Mouse (Mus musculus) frontal cortex, postnatal 36 days (tissue): Measurements from ENCODE around the gene Zfp677.
"Not testable (repeated sequence)": the region's sequence is repeated elsewhere in the genome, so short reads cannot be mapped to it uniquely, and the experiment has no call there.

ENCODE experiments used
- DNase-seq, 2 experiments: peaks; one replicate each; pipeline ENCODE4 v3.0.0; 2022; ENCODE audit warnings: low spot score in 2 of 2

The Zfp677 gene

DNA sequence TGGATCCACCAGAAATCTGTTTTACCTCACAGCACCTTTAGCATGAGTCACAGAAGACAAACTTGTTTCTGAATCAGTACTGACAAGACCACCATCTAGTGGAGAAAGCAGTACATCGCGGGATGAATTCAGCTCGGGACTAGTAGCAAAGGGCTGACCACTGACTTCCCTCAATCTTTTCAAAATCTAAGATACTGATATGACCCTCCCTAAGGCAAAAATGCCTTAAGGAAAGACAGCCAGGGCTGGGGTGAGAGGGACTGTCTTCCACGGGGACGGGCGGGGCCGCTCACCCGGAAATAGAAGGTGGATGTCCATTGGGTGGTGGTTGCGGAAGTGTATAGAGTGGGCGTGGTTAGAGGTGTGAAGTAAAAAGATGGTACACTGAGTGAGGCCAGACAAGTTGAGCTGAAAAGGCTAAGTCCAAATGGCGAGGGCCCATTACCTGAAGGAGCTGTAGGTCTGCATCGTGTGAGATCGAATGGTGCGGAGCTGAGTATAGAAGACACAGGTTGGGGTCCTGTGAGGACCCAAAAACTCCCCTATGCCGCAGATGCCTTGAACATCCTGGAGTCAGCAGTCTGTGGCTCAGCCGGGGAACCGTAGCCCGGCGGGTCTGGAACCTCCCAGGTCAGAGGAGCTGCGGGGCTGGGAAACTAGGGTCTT is at the start of gene Zfp677:
Gene Zfp677, plus strand, starts transcription at position 358 of the 666 bp plus-strand sequence.
- DNase-seq = peak; percentile 21 to 41

DNA sequence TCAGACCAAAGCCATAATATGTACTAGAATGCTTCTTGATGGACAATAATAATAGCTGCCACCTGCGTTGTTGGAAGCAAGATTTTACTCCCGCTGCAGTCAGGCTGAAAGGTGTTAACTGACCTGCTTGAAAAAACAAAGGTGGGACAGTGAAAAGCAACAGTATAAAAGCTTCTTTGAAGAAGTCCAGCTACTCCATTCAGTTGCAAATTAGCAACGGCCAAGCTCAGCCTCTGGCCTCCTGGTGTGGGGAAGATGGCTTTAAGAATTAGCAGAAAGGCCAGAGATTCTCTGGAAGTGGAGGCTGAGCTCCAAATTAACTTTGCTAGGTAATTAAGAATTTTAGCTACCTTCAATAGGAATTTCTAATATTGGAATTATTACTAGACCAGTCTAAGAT is 15.5 kb upstream of the Zfp677 start:
- DNase-seq = not testable (repeated sequence)

DNA sequence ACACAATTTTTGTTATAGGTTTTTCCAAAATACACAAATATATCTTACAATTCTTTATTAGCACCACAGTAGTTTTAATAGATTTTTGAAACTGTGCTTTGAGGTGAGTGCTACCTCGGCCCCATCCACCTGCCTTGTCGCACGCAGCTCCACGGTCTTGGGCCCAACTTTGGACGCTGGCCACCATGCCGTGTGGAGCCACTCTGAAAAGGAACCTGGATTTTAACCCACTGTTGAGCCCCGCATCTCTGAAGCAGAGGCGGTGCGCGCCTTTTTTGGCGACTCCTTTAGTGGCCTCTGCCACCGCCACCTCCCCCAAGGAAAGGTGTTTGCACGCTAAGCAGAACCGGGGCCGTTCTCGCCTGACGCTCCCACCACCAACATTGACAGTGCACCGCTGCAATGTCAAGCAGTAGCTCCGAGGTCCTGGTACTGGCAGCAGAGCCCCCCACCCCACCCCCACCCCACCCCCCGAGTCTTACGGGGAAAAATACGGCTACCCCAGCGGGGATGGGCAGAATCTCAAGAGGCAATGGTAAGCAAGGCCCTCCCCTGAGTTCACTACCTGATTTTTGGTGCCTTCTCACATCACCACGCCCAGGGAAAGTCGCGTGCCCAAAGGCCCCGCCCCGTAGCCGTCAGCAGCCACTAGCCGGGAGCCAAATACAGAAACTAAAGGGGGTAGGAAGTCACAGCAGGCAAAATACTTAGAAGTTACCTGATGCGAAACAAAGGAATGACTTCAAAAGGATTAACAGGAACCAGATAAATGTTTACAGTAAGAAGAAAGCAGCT is 13.4 kb upstream of the Zfp677 start:
- DNase-seq = no peak

DNA sequence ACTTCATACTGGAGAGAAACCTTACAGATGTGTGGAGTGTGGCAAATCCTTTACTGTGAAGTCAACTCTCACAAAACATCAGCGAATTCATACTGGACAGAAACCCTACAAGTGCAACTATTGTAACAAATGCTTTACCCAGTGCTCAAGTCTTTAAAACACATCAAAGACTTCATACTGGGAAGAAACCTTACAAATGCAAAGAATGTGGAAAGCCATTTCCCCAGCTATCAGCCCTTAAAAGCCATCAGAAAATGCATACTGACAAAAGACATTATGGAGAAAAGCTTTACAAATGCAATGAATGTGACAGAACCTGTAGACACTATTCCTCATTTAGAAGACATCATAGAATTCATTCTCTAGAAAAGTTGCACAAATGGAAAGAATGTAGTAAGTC is 8.2 kb upstream of the Zfp677 start:
- DNase-seq = no peak

DNA sequence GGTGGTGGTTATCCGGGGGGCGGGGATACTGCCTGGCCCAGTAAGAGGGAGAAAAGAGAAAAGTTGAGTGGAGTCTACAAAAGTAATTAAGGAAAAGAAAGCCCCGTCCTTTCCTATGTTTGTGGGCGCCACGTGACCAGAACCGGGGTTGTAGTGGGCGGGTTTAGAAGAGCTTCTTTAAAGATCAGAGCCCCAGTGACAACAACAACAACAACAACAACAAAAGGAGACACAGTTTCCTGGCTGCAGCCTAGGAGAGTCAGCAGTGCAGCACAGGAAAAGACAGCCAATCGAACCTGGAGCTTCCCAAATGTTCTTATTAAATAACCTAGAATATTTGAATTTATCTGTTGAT is 486 bp downstream of the Zfp677 start:
- DNase-seq = no peak

DNA sequence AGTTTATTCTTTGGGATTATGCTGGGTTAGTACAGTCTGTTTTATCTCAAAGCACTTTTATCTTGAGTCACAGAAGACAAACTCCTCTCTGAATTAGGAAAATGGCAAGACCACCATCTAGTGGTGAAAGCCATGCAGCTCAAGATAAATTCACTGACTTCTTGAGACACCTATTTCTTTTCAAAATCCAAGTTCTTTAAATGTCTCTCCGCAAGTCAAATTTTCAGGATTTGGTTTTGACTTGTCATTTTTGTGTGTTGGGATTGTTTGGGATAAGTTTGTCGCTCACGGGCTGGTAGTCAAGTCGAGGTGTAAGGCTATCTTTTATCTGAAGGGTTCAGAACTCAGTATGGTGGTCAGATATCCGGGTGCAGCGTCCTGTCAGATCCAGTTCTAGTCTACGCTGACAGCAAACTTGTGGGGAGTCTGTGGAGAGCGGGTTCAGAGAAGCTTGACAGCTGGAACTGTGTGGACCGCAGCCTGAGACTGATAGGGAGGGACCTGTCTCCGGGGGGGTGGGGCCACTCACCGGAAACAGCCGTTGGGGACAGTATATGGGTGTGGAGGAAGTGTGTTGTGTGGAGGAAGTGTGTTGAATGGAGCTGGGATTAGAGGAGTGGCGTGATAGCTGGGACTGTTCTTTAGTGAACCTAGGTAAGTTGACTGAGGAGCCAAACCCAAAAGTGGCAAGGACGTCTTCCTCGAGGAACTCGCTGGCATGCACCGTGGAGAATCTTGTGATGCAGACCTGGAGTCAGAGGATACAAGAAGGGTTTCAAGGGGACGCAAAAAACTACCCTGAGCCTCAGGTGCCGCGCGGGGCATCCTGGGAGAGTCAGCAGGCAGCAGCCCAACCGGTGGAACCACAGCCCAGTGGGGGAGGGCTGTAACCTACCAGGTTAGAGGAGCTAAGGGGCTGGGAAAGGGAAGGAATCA is 39.4 kb downstream of the Zfp677 start, which contains the start of gene Zfp54:
Gene Zfp54, plus strand, starts transcription at position 564 of the 936 bp plus-strand sequence.
- DNase-seq = peak; percentile 30 to 61

GRCm38 (mm10) chr17:21438806-21439400 is 55.4 kb downstream of the Zfp677 start:
- not testable (repeated sequence) for DNase-seq
